Mouse (Mus musculus) forebrain, embryonic 10.5 days (tissue): ENCODE measurements around the gene Ddx55. TPM values are rescaled to one million over a fixed set of nuclear protein-coding genes. Genes with fewer than 3 reads are reported as not detected.
"Not testable (repeated sequence)": the region's sequence is repeated elsewhere in the genome, so short reads cannot be mapped to it uniquely, and the experiment has no call there.

Experiments used
- DNase-seq: peaks from one replicate; pipeline ENCODE4 v3.0.0-alpha.2; 2017; ENCODE audit warnings: low spot score; ENCODE audit errors: extremely low spot score
- H3K27ac ChIP-seq: fragments of 300-500 bp; sonication (generic); 2 replicates; pipeline ENCODE4 v1.5.1; 2016; ENCODE audit warnings: mild to moderate bottlenecking
- H3K27me3 ChIP-seq: fragments of 300-500 bp; sonication (generic); 2 replicates; pipeline ENCODE4 v1.6.1; 2016; ENCODE audit warnings: mild to moderate bottlenecking; ENCODE audit not compliant: poor library complexity, severe bottlenecking
- H3K36me3 ChIP-seq: fragments of 300-500 bp; sonication (generic); replicated peaks from 2 replicates; pipeline ENCODE4 v1.6.1; 2016; ENCODE audit warnings: mild to moderate bottlenecking, moderate library complexity
- H3K4me1 ChIP-seq: fragments of 300-500 bp; sonication (generic); 2 replicates; pipeline ENCODE4 v1.6.1; 2016
- H3K4me3 ChIP-seq: fragments of 300-500 bp; sonication (generic); 2 replicates; pipeline ENCODE4 v1.5.1; 2016; ENCODE audit warnings: mild to moderate bottlenecking, moderate library complexity
- H3K9me3 ChIP-seq: fragments of 300-500 bp; sonication (generic); 2 replicates; pipeline ENCODE4 v1.6.1; 2016; ENCODE audit warnings: mild to moderate bottlenecking, moderate library complexity
- WGBS: fragments of 180-500 bp; shearing (Covaris S2); methylation state at CpG from one replicate; pipeline ENCODE4 v1.1.7; 2016; 5-methylcytosine and 5-hydroxymethylcytosine counted together
- polyA plus RNA-seq: library from polyadenylated mRNA; unstranded; fragments of >200 nt; fragmentation: Nextera tagmentation; extraction: Ambion mirVana; gene quantifications from 2 replicates; pipeline ENCODE4 v1.2.1, GENCODE M21; 2016

The Ddx55 gene
- polyA plus RNA-seq, 1 experiment from 2014 or later: 21.7 TPM

DNA sequence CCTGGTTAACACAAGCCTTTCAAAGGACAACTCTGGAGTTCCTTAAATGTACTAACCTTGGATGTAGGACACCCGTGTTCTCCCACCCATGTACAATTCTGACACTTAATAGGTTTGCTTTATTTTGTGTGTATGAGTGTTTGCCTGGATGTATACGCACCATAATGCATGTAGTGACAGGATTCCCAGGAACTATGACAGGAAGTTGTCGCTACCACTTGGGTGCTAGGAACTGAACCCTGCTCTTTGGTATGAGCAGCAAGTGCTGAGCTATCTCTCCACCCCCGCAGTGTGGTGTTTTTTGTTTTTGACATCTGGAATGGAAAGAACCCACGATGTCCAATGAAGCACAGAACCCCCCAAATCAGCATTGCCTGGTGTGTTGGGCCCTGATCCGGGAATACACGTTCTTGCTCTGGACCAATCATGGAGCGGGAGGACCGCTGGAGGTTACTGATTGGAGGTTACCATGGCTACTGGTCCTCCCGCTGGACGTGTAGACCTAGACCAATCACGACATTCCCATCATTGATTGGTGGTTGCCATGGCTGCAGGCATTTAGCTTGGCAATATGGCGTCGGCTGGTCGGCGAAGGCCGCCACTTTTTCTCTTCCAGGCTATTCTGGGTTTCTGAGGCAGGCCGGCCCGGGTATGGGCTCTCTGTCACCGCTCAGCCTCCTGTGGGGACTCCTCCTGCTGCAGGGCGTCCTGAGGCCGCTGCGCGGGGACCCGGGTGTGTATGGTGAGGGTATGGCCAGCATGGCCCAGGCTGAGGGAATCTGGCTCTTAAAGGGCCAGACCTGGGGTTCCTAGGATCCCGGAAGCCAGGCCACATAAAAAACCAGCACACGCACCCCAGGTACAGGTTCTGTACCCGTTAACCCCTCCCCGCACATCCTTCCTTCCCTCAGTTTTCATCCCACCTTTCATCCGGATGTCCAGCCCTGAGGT is 45.8 kb downstream of the Ddx55 start:
- peak overlapping the region; percentile 94 for H3K4me3 ChIP-seq
- no peaks in the 10 kb centered on the region for H3K27me3 ChIP-seq
- peaks cover 19% of the 10 kb centered on the region for H3K4me1 ChIP-seq
- DNase-seq: peak; percentile 94
- peaks cover 54% of the 10 kb centered on the region for H3K36me3 ChIP-seq
- peak overlapping the region; percentile 89 for H3K27ac ChIP-seq
- 6% methylated on average over 30 of the region's 30 CpGs for WGBS
- H3K9me3 ChIP-seq: no peaks in the 10 kb centered on the region

GRCm38 (mm10) chr5:124599726-124600125 is 47.1 kb downstream of the Ddx55 start:
- H3K36me3 ChIP-seq: peaks cover 49% of the 10 kb centered on the region
- peaks cover 19% of the 10 kb centered on the region for H3K4me1 ChIP-seq
- H3K9me3 ChIP-seq, DNase-seq, H3K27ac ChIP-seq, H3K27me3 ChIP-seq: not testable (repeated sequence)
- H3K4me3 ChIP-seq: peak overlapping the region; percentile 94
- WGBS: 64% methylated on average over 8 of the region's 8 CpGs

GRCm38 (mm10) chr5:124602349-124602748 is 49.7 kb downstream of the Ddx55 start:
- WGBS: 77% methylated on average over 5 of the region's 5 CpGs
- H3K27ac ChIP-seq: no peak overlapping the region
- no peaks in the 10 kb centered on the region for H3K27me3 ChIP-seq
- H3K36me3 ChIP-seq: peaks cover 34% of the 10 kb centered on the region; the same call in 1 of the 2 replicates
- H3K9me3 ChIP-seq: no peaks in the 10 kb centered on the region
- no peak overlapping the region for H3K4me3 ChIP-seq
- H3K4me1 ChIP-seq: peaks cover 19% of the 10 kb centered on the region
- peak; percentile 47 for DNase-seq

DNA sequence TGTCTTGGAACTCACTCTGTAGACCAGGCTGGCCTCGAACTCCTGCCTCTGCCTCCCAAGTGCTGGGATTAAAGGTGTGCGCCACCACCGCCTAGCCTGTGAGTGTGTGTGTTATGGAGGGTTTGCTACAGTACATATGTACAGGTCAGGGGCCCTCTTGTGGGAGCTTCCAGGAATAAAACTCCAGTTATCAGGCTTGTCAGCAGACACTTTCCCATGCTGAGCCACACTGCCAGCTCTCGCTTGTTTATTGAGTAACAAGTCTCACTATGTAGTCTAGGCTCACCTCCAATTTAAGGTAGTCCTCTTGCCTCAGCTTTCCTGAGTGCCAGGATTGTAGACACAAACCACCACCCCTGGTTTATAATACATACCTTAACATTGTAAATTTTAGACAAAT is 51.6 kb downstream of the Ddx55 start:
- Histone ChIP-seq H3K4me1 (peaks cover 8% of the 10 kb centered on the region), H3K27ac (no peak overlapping the region), H3K27me3 (no peaks in the 10 kb centered on the region), H3K4me3 (no peak overlapping the region), H3K9me3 (no peaks in the 10 kb centered on the region), H3K36me3 (peaks cover 50% of the 10 kb centered on the region)
- WGBS: 94% methylated on average over 4 of the region's 4 CpGs
- no peak for DNase-seq

GRCm38 (mm10) chr5:124605041-124605622 is 52.5 kb downstream of the Ddx55 start:
- no peaks in the 10 kb centered on the region for H3K27me3 ChIP-seq

DNA sequence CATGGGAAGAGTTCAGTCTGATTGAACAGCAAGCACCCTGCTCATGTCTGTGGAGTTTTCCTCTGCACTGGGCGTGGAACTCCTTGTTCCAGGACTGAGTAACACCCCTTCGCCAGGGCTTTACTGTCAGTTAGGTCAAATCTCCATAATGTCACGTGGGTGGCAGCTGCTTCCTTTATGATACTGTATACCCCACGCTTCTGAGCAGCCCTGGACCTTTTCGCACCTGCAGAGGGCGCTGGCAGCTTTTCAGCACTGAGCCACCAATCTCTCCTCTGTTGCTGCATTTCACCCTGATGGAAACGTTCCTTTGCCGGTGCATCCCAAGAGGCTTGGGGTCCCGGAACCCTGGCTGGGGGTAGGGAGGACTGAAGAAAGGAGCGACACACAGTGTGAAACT is 58.3 kb downstream of the Ddx55 start:
- Histone ChIP-seq H3K9me3 (no peaks in the 10 kb centered on the region), H3K36me3 (peaks cover 63% of the 10 kb centered on the region), H3K4me3 (no peak overlapping the region), H3K27me3 (no peaks in the 10 kb centered on the region), H3K4me1 (no peaks in the 10 kb centered on the region), H3K27ac (no peak overlapping the region)
- WGBS: 77% methylated on average over 10 of the region's 10 CpGs
- no peak for DNase-seq

More at GRCm38 (mm10) chr5:124605041-124605622, 52.5 kb downstream of the Ddx55 start:
- DNase-seq: no peak
- no peaks in the 10 kb centered on the region; the same call in 1 of the 2 replicates for H3K4me1 ChIP-seq
- no peak overlapping the region for H3K27ac ChIP-seq
- peaks cover 54% of the 10 kb centered on the region for H3K36me3 ChIP-seq
- WGBS: 91% methylated on average over 17 of the region's 17 CpGs
- H3K4me3 ChIP-seq: no peak overlapping the region
- no peaks in the 10 kb centered on the region for H3K9me3 ChIP-seq

- peaks cover 63% of the 10 kb centered on the region for H3K36me3 ChIP-seq
- DNase-seq: no peak
- WGBS: 91% methylated on average over 11 of the region's 11 CpGs
Observed at GRCm38 (mm10) chr5:124614709-124615108, 62.0 kb downstream of the Ddx55 start.

DNA sequence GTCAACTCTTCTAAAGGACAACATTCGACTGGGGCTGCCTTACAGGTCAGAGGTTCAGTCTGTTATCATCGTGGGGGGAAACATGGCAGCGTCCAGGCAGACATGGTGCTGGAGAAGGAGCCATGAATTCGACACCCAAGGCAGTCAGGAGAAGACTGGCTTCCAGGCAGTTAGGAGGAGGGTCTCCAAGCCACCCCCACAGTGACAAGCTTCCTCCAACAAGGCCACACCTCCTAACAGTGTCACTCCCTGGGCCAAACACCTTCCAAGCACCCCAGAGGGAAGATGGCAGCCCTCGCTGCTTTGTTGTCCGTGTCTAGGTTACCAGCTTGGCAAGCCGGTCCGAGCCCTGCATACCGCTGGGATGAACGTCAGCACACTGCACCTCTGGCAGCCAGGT is 66.0 kb downstream of the Ddx55 start:
- WGBS: 91% methylated on average over 10 of the region's 10 CpGs
- Histone ChIP-seq H3K9me3 (no peaks in the 10 kb centered on the region), H3K4me3 (no peak overlapping the region), H3K27me3 (no peaks in the 10 kb centered on the region), H3K36me3 (peaks cover 44% of the 10 kb centered on the region), H3K27ac (no peak overlapping the region), H3K4me1 (no peaks in the 10 kb centered on the region)
- DNase-seq: no peak

More at GRCm38 (mm10) chr5:124614709-124615108, 62.0 kb downstream of the Ddx55 start:
- Histone ChIP-seq H3K27ac (no peak overlapping the region), H3K9me3 (no peaks in the 10 kb centered on the region), H3K4me1 (no peaks in the 10 kb centered on the region), H3K4me3 (no peak overlapping the region), H3K27me3 (no peaks in the 10 kb centered on the region)

Other genes with a start within 250 kb of the Ddx55 start
- gene Mphosph9, start 224.9 kb upstream of the Ddx55 start, polyA plus RNA-seq: 19.5 and 20.9 TPM in 2 replicates
- 24.9 and 25.7 TPM in 2 replicates for gene 2810006K23Rik, start 224.8 kb upstream of the Ddx55 start, polyA plus RNA-seq
- gene Cdk2ap1, start 189.8 kb upstream of the Ddx55 start, polyA plus RNA-seq: 57.3 and 64.7 TPM in 2 replicates
- gene Sbno1, start 126.9 kb upstream of the Ddx55 start, polyA plus RNA-seq: 85.7 and 88.3 TPM in 2 replicates
- 41.0 and 41.6 TPM in 2 replicates for gene Kmt5a, start 112.9 kb upstream of the Ddx55 start, polyA plus RNA-seq
- 22.7 and 24.2 TPM in 2 replicates for gene Rilpl2, start 74.5 kb upstream of the Ddx55 start, polyA plus RNA-seq
- gene Snrnp35, start 69.7 kb upstream of the Ddx55 start, polyA plus RNA-seq: 35.8 and 37.2 TPM in 2 replicates
- gene Rilpl1, start 21.5 kb upstream of the Ddx55 start, polyA plus RNA-seq: 18.1 and 23.4 TPM in 2 replicates
- 474 and 480 TPM in 2 replicates for gene Tmed2, start 12.2 kb upstream of the Ddx55 start, polyA plus RNA-seq
- 88.7 and 89.0 TPM in 2 replicates for gene Eif2b1, start 26.3 kb downstream of the Ddx55 start, polyA plus RNA-seq
- gene Gtf2h3, start 26.3 kb downstream of the Ddx55 start, polyA plus RNA-seq: 98.9 and 117 TPM in 2 replicates
- gene Atp6v0a2, start 75.7 kb downstream of the Ddx55 start, polyA plus RNA-seq: 45.4 and 46.3 TPM in 2 replicates
- gene Dnah10, start 172.2 kb downstream of the Ddx55 start, polyA plus RNA-seq: 0.02 TPM in 1 of 2 replicates, not detected in the other